Mouse (Mus musculus) heart, embryonic 10.5 days (tissue): ENCODE results near the gene Recql. TPM values are rescaled to one million over a fixed set of nuclear protein-coding genes. Genes with fewer than 3 reads are reported as not detected.

Source experiments
- DNase-seq: peaks from one replicate; pipeline ENCODE4 v3.0.0-alpha.2; 2017; ENCODE audit warnings: low spot score
- H3K27ac ChIP-seq: fragments of 300-500 bp; sonication (generic); 2 replicates; pipeline ENCODE4 v1.5.1; 2016; ENCODE audit warnings: mild to moderate bottlenecking
- H3K27me3 ChIP-seq: fragments of 300-500 bp; sonication (generic); 2 replicates; pipeline ENCODE4 v1.6.1; 2016; ENCODE audit warnings: mild to moderate bottlenecking; ENCODE audit not compliant: poor library complexity, insufficient read depth, severe bottlenecking
- H3K36me3 ChIP-seq: fragments of 300-500 bp; sonication (generic); 2 replicates; pipeline ENCODE4 v1.6.1; 2016; ENCODE audit warnings: mild to moderate bottlenecking, moderate library complexity
- H3K4me1 ChIP-seq: fragments of 300-500 bp; sonication (generic); 2 replicates; pipeline ENCODE4 v1.6.1; 2016; ENCODE audit warnings: mild to moderate bottlenecking
- H3K4me3 ChIP-seq: fragments of 300-500 bp; sonication (generic); 2 replicates; pipeline ENCODE4 v1.5.1; 2016; ENCODE audit warnings: mild to moderate bottlenecking, moderate library complexity
- H3K9me3 ChIP-seq: fragments of 300-500 bp; sonication (generic); 2 replicates; pipeline ENCODE4 v1.6.1; 2016; ENCODE audit warnings: mild to moderate bottlenecking, moderate library complexity
- WGBS: fragments of 180-500 bp; shearing (Covaris S2); methylation state at CpG from one replicate; pipeline ENCODE4 v1.1.7; 2016; 5-methylcytosine and 5-hydroxymethylcytosine counted together
- polyA plus RNA-seq: library from polyadenylated mRNA; unstranded; fragments of >200 nt; fragmentation: Nextera tagmentation; extraction: Ambion mirVana; gene quantifications from 2 replicates; pipeline ENCODE4 v1.2.1, GENCODE M21; 2016

Recql gene
- polyA plus RNA-seq, 1 experiment from 2014 or later, result 27.9 TPM

- DNase-seq, result no peak
- Histone ChIP-seq H3K36me3 (no peaks in the 10 kb centered on the region), H3K4me1 (peaks cover 5% of the 10 kb centered on the region; the same call in 1 of the 2 replicates), H3K9me3 (no peaks in the 10 kb centered on the region), H3K4me3 (peak overlapping the region; percentile 98), H3K27ac (peak overlapping the region; percentile 92), H3K27me3 (no peaks in the 10 kb centered on the region)
- 3% methylated on average over 31 of the region's 31 CpGs for WGBS
These were observed 439 bp downstream of the Recql start for GRCm38 (mm10) chr6:142386285-142387010.

- Histone ChIP-seq H3K27ac (no peak overlapping the region), H3K4me3 (no peak overlapping the region), H3K4me1 (peaks cover 5% of the 10 kb centered on the region; the same call in 1 of the 2 replicates), H3K27me3 (no peaks in the 10 kb centered on the region), H3K36me3 (no peaks in the 10 kb centered on the region), H3K9me3 (no peaks in the 10 kb centered on the region)
- peak; percentile 58 for DNase-seq
- WGBS, result 90% methylated on average over 9 of the region's 9 CpGs
These were observed 2.4 kb downstream of the Recql start for GRCm38 (mm10) chr6:142384521-142384920.

- no peak for DNase-seq
- H3K4me1 ChIP-seq, result no peaks in the 10 kb centered on the region
- H3K36me3 ChIP-seq, result peaks cover 5% of the 10 kb centered on the region
- no peaks in the 10 kb centered on the region for H3K27me3 ChIP-seq
- 93% methylated on average over 7 of the region's 7 CpGs for WGBS
- no peaks in the 10 kb centered on the region for H3K9me3 ChIP-seq
- H3K4me3 ChIP-seq, result no peak overlapping the region
- no peak overlapping the region for H3K27ac ChIP-seq
These were observed 5.3 kb downstream of the Recql start for GRCm38 (mm10) chr6:142381615-142382014.

- H3K27me3 ChIP-seq, result no peaks in the 10 kb centered on the region
- 96% methylated on average over 6 of the region's 6 CpGs for WGBS
- peaks cover 21% of the 10 kb centered on the region for H3K36me3 ChIP-seq
- H3K4me3 ChIP-seq, result no peak overlapping the region
- no peak overlapping the region for H3K27ac ChIP-seq
- no peaks in the 10 kb centered on the region for H3K9me3 ChIP-seq
- no peak for DNase-seq
- no peaks in the 10 kb centered on the region for H3K4me1 ChIP-seq
These were observed 6.9 kb downstream of the Recql start for GRCm38 (mm10) chr6:142379961-142380360.

- Histone ChIP-seq H3K27me3 (no peaks in the 10 kb centered on the region), H3K27ac (no peak overlapping the region), H3K36me3 (peaks cover 29% of the 10 kb centered on the region), H3K9me3 (no peaks in the 10 kb centered on the region), H3K4me1 (no peaks in the 10 kb centered on the region), H3K4me3 (no peak overlapping the region)
- no peak for DNase-seq
- 84% methylated on average over 8 of the region's 8 CpGs for WGBS
These were observed 8.1 kb downstream of the Recql start for GRCm38 (mm10) chr6:142378576-142379330.

GRCm38 (mm10) chr6:142377081-142377480 is 9.8 kb downstream of the Recql start:
- no peak overlapping the region for H3K4me3 ChIP-seq
- no peaks in the 10 kb centered on the region for H3K9me3 ChIP-seq
- no peaks in the 10 kb centered on the region for H3K4me1 ChIP-seq
- no peak overlapping the region for H3K27ac ChIP-seq
- H3K36me3 ChIP-seq, result peaks cover 43% of the 10 kb centered on the region
- no peak for DNase-seq
- H3K27me3 ChIP-seq, result no peaks in the 10 kb centered on the region
- WGBS, result 85% methylated on average over 1 of the region's 1 CpGs

- no peaks in the 10 kb centered on the region for H3K4me1 ChIP-seq
- no peaks in the 10 kb centered on the region for H3K9me3 ChIP-seq
- H3K4me3 ChIP-seq, result no peak overlapping the region
- H3K27me3 ChIP-seq, result no peaks in the 10 kb centered on the region
- H3K27ac ChIP-seq, result no peak overlapping the region
- H3K36me3 ChIP-seq, result peaks cover 66% of the 10 kb centered on the region
- WGBS, result 87% methylated on average over 3 of the region's 3 CpGs
- DNase-seq, result no peak
These were observed 17.3 kb downstream of the Recql start for GRCm38 (mm10) chr6:142369568-142369967.

GRCm38 (mm10) chr6:142367565-142367964 is 19.3 kb downstream of the Recql start:
- peaks cover 62% of the 10 kb centered on the region for H3K36me3 ChIP-seq
- no peak for DNase-seq
- WGBS, result 93% methylated on average over 3 of the region's 3 CpGs

GRCm38 (mm10) chr6:142366473-142367018 is 20.3 kb downstream of the Recql start:
- no peak overlapping the region for H3K4me3 ChIP-seq
- no peaks in the 10 kb centered on the region for H3K4me1 ChIP-seq
- 90% methylated on average over 10 of the region's 10 CpGs for WGBS
- no peak for DNase-seq
- H3K27ac ChIP-seq, result no peak overlapping the region
- H3K9me3 ChIP-seq, result no peaks in the 10 kb centered on the region
- H3K36me3 ChIP-seq, result peaks cover 61% of the 10 kb centered on the region
- H3K27me3 ChIP-seq, result no peaks in the 10 kb centered on the region

More at GRCm38 (mm10) chr6:142367565-142367964, 19.3 kb downstream of the Recql start:
- H3K4me3 ChIP-seq, result no peak overlapping the region
- H3K27me3 ChIP-seq, result no peaks in the 10 kb centered on the region
- no peaks in the 10 kb centered on the region for H3K4me1 ChIP-seq
- no peak overlapping the region for H3K27ac ChIP-seq
- H3K9me3 ChIP-seq, result no peaks in the 10 kb centered on the region

- peaks cover 64% of the 10 kb centered on the region for H3K36me3 ChIP-seq
- no peak for DNase-seq
- no peaks in the 10 kb centered on the region for H3K9me3 ChIP-seq
- no peaks in the 10 kb centered on the region for H3K4me1 ChIP-seq
- H3K27me3 ChIP-seq, result no peaks in the 10 kb centered on the region
- 81% methylated on average over 8 of the region's 8 CpGs for WGBS
- H3K4me3 ChIP-seq, result no peak overlapping the region
- H3K27ac ChIP-seq, result no peak overlapping the region
These were observed 21.0 kb downstream of the Recql start for GRCm38 (mm10) chr6:142365742-142366472.

GRCm38 (mm10) chr6:142363019-142363576 is 23.8 kb downstream of the Recql start:
- Histone ChIP-seq H3K36me3 (peaks cover 81% of the 10 kb centered on the region), H3K4me3 (no peak overlapping the region), H3K27me3 (no peaks in the 10 kb centered on the region), H3K9me3 (no peaks in the 10 kb centered on the region), H3K4me1 (no peaks in the 10 kb centered on the region), H3K27ac (no peak overlapping the region)
- no peak for DNase-seq
- WGBS, result 74% methylated on average over 9 of the region's 9 CpGs

GRCm38 (mm10) chr6:142362036-142362435 is 24.9 kb downstream of the Recql start:
- H3K36me3 ChIP-seq, result peaks cover 78% of the 10 kb centered on the region
- H3K4me3 ChIP-seq, result no peak overlapping the region
- 92% methylated on average over 6 of the region's 6 CpGs for WGBS
- no peak for DNase-seq
- no peaks in the 10 kb centered on the region for H3K9me3 ChIP-seq
- no peaks in the 10 kb centered on the region for H3K27me3 ChIP-seq
- H3K27ac ChIP-seq, result no peak overlapping the region
- no peaks in the 10 kb centered on the region for H3K4me1 ChIP-seq
